Mouse (Mus musculus): ENCODE results near the gene Snx6.
"Not testable (repeated sequence)": the region's sequence is repeated elsewhere in the genome, so short reads cannot be mapped to it uniquely, and the experiment has no call there.

GRCm38 (mm10) chr12:54831927-54832326, 36.4 kb upstream of the Snx6 start:
- TF ChIP-seq POLR2AphosphoS2, POLR2A (IDR thresholded peaks at IDR 0.05; ENCODE audit: insufficient read length, low read depth): not testable (repeated sequence)
